Mouse (Mus musculus) forebrain, postnatal 0 days (tissue): ENCODE measurements around the gene Cpne8. TPM values are rescaled to one million over a fixed set of nuclear protein-coding genes. Genes with fewer than 3 reads are reported as not detected.
"Not testable (repeated sequence)": the region's sequence is repeated elsewhere in the genome, so short reads cannot be mapped to it uniquely, and the experiment has no call there.

Source experiments
- ATAC-seq: fragments of 200-750 bp; cut with Nextera tagmentation; 2 replicates; pipeline ENCODE4 v1.8.0; 2017; ENCODE audit warnings: mild to moderate bottlenecking, moderate library complexity
- DNase-seq: peaks from one replicate; pipeline ENCODE4 v3.0.0-alpha.2; 2015
- H3K27ac ChIP-seq: fragments of 300-500 bp; sonication (generic); 2 replicates; pipeline ENCODE4 v1.5.1; 2014; ENCODE audit warnings: low read depth, mild to moderate bottlenecking, antibody characterized with exemption, low read length, moderate library complexity, mixed read lengths
- H3K27me3 ChIP-seq: fragments of 300-500 bp; sonication (generic); 2 replicates; pipeline ENCODE4 v1.6.1; 2014; ENCODE audit warnings: mild to moderate bottlenecking, low read length, mixed read lengths; ENCODE audit not compliant: insufficient read depth
- H3K36me3 ChIP-seq: fragments of 300-500 bp; sonication (generic); 2 replicates; pipeline ENCODE4 v1.6.1; 2014; ENCODE audit warnings: mild to moderate bottlenecking, moderate library complexity; ENCODE audit not compliant: insufficient read depth
- H3K4me1 ChIP-seq: fragments of 300-500 bp; sonication (generic); 2 replicates; pipeline ENCODE4 v1.6.1; 2014; ENCODE audit warnings: antibody characterized with exemption; ENCODE audit not compliant: insufficient read depth
- H3K4me2 ChIP-seq: fragments of 300-500 bp; sonication (generic); 2 replicates; pipeline ENCODE4 v1.6.1; 2014; ENCODE audit warnings: low read depth, mild to moderate bottlenecking, moderate library complexity
- H3K4me3 ChIP-seq: fragments of 300-500 bp; sonication (generic); 2 replicates; pipeline ENCODE4 v1.5.1; 2014; ENCODE audit warnings: low read depth, low read length, mixed read lengths
- H3K9ac ChIP-seq: fragments of 300-500 bp; sonication (generic); 2 replicates; pipeline ENCODE4 v1.6.1; 2014; ENCODE audit warnings: mild to moderate bottlenecking
- H3K9me3 ChIP-seq: fragments of 300-500 bp; sonication (generic); 2 replicates; pipeline ENCODE4 v1.6.1; 2016; ENCODE audit warnings: low read length
- CTCF ChIP-seq: sonication (generic); IDR thresholded peaks from 2 replicates; pipeline ENCODE4 v1.5.1; 2016; ENCODE audit warnings: antibody characterized with exemption, control low read depth, low read depth
- WGBS: fragments of 180-500 bp; shearing (Covaris S2); extraction: QIAGEN DNeasy Blood & Tissue Kit; methylation state at CpG from one replicate; pipeline ENCODE4 v1.1.7; 2014; 5-methylcytosine and 5-hydroxymethylcytosine counted together
- polyA plus RNA-seq: library from polyadenylated mRNA; unstranded; fragments of >200 nt; fragmentation: Nextera tagmentation; extraction: Ambion mirVana; gene quantifications from 2 replicates; pipeline ENCODE4 v1.2.1, GENCODE M21; 2015
- total RNA-seq: library from RNA; depleted of rRNA; stranded (reverse); fragments of >200 nt; gene quantifications from 2 replicates; pipeline ENCODE4 v1.2.3, GENCODE M21; 2014

The Cpne8 gene
- total and polyA plus RNA-seq, 2 experiments from 2014 or later, result 22.3 to 24.4 TPM

- TF ChIP-seq CTCF, result no peak
- Histone ChIP-seq H3K4me3 (no peak overlapping the region), H3K4me1 (no peaks in the 10 kb centered on the region), H3K9me3 (no peaks in the 10 kb centered on the region), H3K9ac (no peak overlapping the region), H3K4me2 (no peak overlapping the region), H3K36me3 (no peaks in the 10 kb centered on the region), H3K27ac (no peak overlapping the region), H3K27me3 (no peaks in the 10 kb centered on the region)
- DNase-seq, result no peak
- ATAC-seq, result no peak
- WGBS, result 82% methylated on average over 3 of the region's 3 CpGs
These were observed 182.2 kb downstream of the Cpne8 start for GRCm38 (mm10) chr15:90497080-90497479.

DNA sequence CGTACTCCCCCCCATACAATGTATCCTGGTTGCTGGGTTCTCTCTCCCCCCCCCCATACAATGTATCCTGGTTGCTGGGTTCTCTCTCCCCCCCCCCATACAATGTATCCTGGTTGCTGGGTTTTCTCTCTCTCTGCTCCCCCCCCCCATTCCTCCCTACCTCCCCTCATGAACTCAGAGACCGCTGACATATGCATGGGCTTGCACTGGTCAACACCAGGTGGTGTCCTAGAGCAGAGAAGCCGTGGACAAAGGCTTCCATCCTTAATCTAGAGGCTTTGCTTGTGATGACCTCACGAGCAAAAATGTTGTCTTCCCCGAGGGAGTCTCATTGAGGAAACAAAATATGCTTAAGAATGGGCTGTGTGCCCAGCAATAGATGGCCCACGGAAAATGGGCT lies 187.7 kb downstream of the Cpne8 start:
- H3K27me3 ChIP-seq, result no peaks in the 10 kb centered on the region
- no peaks in the 10 kb centered on the region for H3K4me1 ChIP-seq
- H3K9me3 ChIP-seq, result no peaks in the 10 kb centered on the region
- ATAC-seq (no peak), DNase-seq (no peak)
- no peak overlapping the region for H3K4me3 ChIP-seq
- no peak overlapping the region for H3K4me2 ChIP-seq
- 66% methylated on average over 6 of the region's 6 CpGs for WGBS
- no peak overlapping the region for H3K27ac ChIP-seq
- H3K9ac ChIP-seq, result no peak overlapping the region
- TF ChIP-seq CTCF, result no peak
- no peaks in the 10 kb centered on the region for H3K36me3 ChIP-seq

- WGBS, result 85% methylated on average over 7 of the region's 7 CpGs
- H3K27ac ChIP-seq, result no peak overlapping the region
- no peak overlapping the region for H3K4me2 ChIP-seq
- H3K36me3 ChIP-seq, result no peaks in the 10 kb centered on the region
- no peak overlapping the region for H3K4me3 ChIP-seq
- no peaks in the 10 kb centered on the region for H3K4me1 ChIP-seq
- H3K9me3 ChIP-seq, result no peaks in the 10 kb centered on the region
- no peak overlapping the region for H3K9ac ChIP-seq
- TF ChIP-seq CTCF, result no peak
- no peaks in the 10 kb centered on the region for H3K27me3 ChIP-seq
- no peak for DNase-seq
- ATAC-seq, result no peak
These were observed 189.0 kb downstream of the Cpne8 start for GRCm38 (mm10) chr15:90490186-90490585.

- not testable (repeated sequence) for DNase-seq
These were observed 208.7 kb downstream of the Cpne8 start for GRCm38 (mm10) chr15:90470561-90470960.

DNA sequence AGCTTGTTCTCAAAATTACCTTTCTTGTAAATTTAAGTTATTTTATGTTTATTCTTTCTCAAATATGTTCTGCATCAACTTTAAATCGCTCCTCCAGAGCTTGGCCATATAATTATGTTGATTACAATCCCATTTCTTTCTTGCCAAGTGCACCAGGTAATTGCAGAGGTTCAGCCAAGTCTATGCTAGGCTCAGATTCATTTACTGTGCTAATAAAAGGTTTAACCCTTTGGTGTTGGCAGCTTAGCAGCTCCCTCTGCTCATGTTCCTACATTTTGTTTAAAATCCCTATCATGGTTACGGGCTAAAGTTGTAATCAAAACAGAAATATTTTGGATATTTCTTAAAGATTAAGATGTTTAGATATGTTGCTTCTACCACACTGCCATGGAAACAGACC lies 216.0 kb downstream of the Cpne8 start:
- Histone ChIP-seq H3K4me1 (no peaks in the 10 kb centered on the region), H3K36me3 (no peaks in the 10 kb centered on the region), H3K27me3 (no peaks in the 10 kb centered on the region), H3K9ac (no peak overlapping the region), H3K9me3 (no peaks in the 10 kb centered on the region), H3K4me3 (no peak overlapping the region), H3K27ac (no peak overlapping the region), H3K4me2 (no peak overlapping the region)
- no peak for ATAC-seq
- 51% methylated on average over 2 of the region's 2 CpGs for WGBS
- no peak for TF ChIP-seq CTCF
- DNase-seq, result no peak

More at GRCm38 (mm10) chr15:90470561-90470960, 208.7 kb downstream of the Cpne8 start:
- H3K4me3 ChIP-seq, H3K4me1 ChIP-seq, ATAC-seq, H3K27ac ChIP-seq, H3K27me3 ChIP-seq, H3K9me3 ChIP-seq, H3K9ac ChIP-seq, H3K4me2 ChIP-seq, H3K36me3 ChIP-seq: not testable (repeated sequence)

GRCm38 (mm10) chr15:90446076-90446475 lies 233.2 kb downstream of the Cpne8 start:
- TF ChIP-seq CTCF, result no peak
- ATAC-seq (no peak), DNase-seq (no peak)
- Histone ChIP-seq H3K4me3 (no peak overlapping the region), H3K4me2 (no peak overlapping the region), H3K9ac (no peak overlapping the region), H3K9me3 (no peaks in the 10 kb centered on the region), H3K27me3 (no peaks in the 10 kb centered on the region), H3K36me3 (no peaks in the 10 kb centered on the region), H3K27ac (no peak overlapping the region), H3K4me1 (no peaks in the 10 kb centered on the region)
- WGBS, result 84% methylated on average over 1 of the region's 1 CpGs
